Mouse (Mus musculus): ENCODE results near the gene Tmem269.

Tmem269 gene

DNA sequence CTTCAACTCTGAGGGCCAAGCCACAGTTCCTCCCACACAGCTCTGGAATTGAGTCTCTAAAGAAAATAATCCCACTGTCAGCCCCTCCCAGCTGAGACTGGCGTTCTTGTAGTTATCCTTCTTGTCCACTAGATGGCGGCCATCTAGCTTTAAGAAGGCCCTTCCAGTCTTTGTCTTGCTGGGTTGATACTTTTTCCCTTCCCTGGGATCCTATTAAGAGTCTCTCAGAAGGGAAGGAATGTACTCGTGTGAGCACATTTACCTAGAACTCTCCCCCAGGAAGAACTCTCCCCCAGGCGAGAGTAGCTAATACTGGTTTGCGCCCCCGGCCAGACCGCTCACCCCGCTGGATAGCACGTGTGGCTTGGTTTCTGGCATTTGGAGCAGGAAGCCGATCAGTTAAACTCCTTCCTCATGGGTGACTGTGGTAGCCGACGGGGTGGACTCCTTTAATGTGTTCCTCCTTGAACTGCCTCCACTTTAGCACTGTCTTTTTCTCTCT, 21.2 kb upstream of the Tmem269 start:
- peak; percentile 42; the same call in 1 of the 2 replicates for ATAC-seq (ENCODE audit: insufficient number of reproducible peaks, low FRiP score, low TSS enrichment)

DNA sequence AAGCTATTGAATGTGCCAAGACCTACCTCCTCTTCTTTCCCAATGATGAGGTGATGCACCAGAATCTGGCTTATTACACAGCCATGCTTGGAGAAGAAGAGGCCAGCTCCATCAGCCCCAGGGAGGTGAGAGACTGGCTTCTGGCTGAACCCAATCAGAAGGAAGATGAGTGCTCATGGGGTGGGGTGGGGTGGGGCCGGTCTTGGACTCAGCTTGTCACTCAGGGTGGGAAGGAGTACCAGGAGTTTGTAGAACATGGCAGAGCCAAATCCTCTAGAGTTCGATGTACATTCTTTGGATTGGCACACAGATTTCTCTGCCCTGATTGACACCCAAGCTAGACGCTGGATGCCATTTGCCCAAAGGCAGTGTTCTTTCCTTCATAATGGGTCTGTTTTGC, 20.6 kb upstream of the Tmem269 start:
- no peak for ATAC-seq (ENCODE audit: insufficient number of reproducible peaks, low FRiP score, low TSS enrichment)

DNA sequence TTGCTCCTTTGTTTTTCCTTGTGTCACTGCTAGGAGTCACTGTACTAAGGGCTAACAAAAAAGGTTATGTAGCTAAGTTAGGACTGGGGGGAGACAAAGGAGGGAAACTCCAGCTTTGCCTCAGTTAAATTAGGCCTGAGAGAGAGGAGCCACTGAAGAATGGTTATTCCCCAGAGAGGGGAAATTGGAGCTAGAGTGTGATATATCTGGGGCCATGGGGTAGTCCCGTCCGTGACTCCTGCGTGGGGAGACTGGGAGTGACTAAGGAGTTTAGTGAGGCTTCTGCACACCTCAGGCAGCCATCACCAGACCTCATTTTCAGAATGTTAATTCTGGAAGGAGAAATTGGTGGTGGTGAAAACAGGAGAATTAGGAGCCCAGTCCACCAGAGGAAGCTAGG, 16.3 kb upstream of the Tmem269 start:
- ATAC-seq (ENCODE audit: insufficient number of reproducible peaks, low FRiP score, low TSS enrichment), result no peak

DNA sequence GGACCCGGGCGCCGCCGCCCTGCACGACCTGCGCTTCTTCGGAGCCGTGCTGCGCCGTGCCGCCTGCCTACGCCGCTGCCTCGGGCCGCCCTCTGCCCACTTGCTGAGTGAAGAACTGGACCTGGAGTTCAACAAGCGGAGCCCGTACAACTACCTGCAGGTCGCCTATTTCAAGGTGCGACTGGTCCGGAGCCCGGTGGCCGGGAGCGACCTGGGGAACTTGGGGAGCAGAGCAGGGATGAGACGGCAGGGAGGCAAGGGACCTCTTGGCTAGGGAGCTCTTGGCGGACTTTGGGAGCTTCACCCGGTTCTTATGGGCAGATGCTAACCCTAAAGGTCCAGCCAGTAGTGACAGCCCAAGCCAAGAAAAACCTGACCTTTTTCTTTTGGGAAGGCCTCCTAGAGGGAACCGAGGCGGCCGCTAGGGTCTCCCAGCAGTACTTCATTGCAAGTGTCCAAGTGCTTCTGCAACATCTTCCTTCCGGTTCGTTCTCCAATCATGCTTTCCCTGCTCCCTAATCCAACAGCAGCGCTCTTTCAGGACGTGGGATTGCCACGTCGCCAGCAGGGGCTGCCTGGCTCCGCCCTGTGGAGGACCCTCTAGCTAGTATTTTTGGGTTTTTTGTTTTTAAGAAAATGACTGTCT, 15.4 kb upstream of the Tmem269 start:
- ATAC-seq (ENCODE audit: insufficient number of reproducible peaks, low FRiP score, low TSS enrichment), result peak; percentile 22

DNA sequence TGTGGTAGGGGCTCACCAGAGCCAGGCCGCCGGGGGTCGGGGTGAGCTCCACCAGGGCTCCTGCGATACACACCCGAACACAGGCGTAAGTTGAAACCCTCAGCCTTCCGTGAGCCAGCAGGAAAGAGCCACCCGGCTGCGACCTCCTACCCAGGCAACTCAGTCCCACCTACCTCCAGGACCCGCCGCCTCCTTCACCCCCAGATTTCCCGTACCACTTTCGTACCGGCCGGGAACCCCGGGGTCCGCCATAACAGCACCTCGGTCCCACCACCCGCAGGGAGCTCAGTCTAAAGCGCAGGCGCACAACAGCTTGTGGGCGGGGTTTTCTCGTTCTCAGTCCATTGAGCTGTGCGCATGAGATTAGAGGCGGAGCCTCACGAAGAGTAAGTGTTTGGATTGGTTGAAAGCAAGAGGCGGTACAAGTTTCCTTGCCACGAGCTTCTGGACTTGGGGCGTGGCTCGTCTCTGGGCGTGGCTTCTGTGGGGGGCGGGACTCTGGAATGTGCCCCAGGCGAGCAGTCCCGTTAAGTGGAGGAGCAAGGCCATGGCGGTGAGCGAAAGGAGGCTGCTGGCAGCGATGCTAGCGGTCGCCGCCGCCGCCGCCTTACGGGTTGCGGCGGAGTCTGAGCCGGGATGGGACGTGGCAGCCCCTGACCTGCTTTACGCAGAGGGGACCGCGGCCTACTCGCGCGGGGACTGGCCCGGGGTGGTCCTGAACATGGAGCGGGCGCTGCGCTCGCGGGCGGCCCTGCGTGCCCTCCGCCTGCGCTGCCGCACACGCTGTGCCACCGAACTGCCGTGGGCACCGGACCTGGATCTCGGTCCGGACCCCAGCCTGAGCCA, 14.6 kb upstream of the Tmem269 start, which contains the start of the genes AU022252 and P3h1:
AU022252 (minus strand) TSS at position 303 of the 846 bp plus-strand sequence.
P3h1 (plus strand) TSS at position 506 of the 846 bp plus-strand sequence.
- ATAC-seq (ENCODE audit: insufficient number of reproducible peaks, low FRiP score, low TSS enrichment), result peak; percentile 96

DNA sequence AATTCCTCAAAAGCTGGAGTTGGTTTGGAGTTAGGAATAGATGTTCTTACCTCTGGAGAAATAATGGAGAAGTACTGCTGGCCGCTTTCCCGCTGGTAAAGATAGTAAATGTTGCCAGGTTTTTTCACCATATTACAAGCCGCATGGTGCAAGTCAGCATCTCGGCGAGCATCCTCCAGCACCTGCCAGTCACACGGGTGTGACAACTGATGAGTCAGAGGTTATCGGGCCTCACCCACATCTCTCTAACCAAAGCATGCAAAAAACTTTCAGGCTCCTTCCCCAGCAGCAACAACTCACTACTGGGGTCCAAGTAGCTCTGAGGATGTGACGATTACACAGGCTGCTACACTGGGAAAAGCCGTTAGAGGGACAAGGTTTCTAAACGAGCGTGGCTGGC, 8.7 kb upstream of the Tmem269 start:
- ATAC-seq (ENCODE audit: insufficient number of reproducible peaks, low FRiP score, low TSS enrichment), result no peak

DNA sequence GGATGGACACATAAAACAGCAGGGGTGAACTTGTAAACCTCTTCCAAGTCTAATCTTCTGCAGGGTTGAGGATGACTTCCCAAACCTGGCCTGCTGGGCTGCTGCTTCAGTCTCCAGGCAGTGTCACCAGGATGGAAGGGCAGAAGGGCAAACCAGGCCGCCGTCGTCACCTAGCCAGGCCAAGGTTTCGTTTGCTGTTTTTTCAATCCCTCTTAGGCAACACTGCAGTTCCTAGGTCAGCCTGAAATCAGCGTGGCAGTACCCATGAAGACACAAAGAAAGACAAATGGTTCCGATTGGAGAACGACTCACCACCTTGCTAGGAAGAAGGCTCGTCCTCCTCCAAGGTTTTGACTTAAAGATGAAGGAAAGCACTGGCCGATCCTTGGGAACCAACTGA, 7.7 kb upstream of the Tmem269 start:
- no peak for ATAC-seq (ENCODE audit: insufficient number of reproducible peaks, low FRiP score, low TSS enrichment)

DNA sequence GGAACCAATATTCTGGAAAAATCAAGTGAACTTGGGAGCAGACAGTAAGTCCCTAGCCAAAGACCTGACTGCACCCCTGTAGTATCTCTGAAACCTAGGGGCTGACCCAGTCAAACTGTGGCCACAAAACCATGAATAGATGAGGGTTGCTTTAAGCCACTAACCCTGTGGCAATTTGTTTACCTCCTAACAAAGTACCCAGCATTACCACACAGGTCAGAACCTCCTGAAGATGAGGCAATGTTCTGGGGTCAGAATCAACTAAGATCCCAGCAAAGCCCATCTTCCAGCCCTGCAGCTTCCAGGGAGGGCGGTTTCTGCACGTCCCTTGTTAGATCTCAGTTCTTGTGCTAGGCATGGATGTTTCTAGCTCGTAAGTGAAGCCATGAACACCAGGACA, 6.5 kb upstream of the Tmem269 start:
- ATAC-seq (ENCODE audit: insufficient number of reproducible peaks, low FRiP score, low TSS enrichment), result no peak

DNA sequence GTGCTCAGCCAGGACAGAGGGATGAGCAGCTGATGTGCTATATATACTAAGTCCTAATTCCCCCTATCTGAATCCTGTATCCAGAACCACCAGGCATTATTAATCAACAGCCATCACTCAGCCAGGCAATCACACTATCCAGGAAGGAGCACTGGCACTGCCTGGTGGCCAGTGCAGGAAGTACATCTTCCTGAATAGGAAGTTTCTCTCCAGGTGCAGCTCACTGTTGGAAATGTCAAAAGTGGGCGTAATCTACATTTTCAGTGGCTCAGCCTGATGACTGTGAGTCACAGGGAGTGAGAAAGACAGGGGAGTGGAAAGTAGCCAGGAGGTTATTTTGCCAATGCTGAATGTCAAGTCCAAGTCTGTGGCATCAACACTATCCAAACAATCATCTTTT, 5.7 kb upstream of the Tmem269 start:
- ATAC-seq (ENCODE audit: insufficient number of reproducible peaks, low FRiP score, low TSS enrichment), result peak; percentile 60; the same call in 1 of the 2 replicates

DNA sequence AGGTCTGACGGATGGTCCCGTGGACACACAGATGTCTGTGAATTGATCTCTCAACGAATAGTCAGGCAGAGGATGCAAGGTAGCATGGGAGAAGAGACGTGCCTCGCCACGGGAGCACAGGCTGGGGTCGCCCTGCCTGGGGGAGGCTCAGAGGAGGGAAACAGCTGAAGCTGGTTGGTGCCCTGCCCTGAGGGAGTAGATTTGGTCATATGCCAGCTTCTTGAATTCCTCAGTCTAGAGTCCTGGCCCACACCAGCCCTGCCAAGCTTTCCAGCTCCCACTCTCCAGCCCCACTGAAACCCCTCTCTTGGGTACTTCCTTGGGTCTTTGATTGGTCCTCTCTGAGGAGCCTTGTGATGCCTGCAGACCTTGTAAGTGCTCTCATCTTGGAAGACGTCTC, 1.4 kb downstream of the Tmem269 start:
- ATAC-seq (ENCODE audit: insufficient number of reproducible peaks, low FRiP score, low TSS enrichment), result no peak

DNA sequence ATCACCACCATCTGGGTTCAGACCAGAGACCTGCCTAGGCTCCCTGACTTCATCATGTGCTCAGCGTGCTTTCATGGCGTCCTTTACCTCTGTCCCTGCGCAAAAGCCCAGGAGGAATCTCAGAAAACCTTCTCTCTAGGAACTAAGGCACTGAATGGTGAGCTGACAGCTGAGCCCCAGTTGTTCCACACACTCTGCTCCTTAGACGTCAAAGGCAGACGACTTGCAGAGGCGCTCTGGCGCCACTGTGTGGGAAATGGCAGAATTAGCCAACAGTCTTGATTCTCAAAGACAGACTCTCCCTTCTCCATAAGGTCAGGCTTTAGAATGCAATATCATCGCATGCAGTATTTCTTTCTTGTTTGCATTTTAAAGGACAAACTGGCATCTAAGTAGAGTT, 13.3 kb downstream of the Tmem269 start:
- no peak for ATAC-seq (ENCODE audit: insufficient number of reproducible peaks, low FRiP score, low TSS enrichment)

DNA sequence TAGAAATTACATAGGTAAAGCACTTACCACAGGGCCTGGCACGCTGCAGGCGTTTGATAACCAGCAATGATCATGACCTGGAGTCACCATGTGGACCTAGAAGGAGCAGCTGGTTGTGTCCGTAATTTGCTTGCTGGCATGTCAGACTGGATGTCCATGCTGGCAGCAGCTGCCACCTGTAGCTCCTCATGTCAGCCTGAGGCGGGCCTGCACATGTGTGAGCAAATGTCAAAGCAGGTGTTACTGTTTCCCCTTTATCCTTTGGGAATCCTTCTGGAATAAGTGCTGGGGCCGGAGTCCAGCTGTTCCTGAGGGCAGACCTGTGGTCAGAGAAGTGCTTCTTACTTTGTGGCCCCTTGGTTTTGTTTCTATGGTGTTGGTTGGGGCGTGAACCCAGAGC, 19.9 kb downstream of the Tmem269 start:
- ATAC-seq (ENCODE audit: insufficient number of reproducible peaks, low FRiP score, low TSS enrichment), result no peak

DNA sequence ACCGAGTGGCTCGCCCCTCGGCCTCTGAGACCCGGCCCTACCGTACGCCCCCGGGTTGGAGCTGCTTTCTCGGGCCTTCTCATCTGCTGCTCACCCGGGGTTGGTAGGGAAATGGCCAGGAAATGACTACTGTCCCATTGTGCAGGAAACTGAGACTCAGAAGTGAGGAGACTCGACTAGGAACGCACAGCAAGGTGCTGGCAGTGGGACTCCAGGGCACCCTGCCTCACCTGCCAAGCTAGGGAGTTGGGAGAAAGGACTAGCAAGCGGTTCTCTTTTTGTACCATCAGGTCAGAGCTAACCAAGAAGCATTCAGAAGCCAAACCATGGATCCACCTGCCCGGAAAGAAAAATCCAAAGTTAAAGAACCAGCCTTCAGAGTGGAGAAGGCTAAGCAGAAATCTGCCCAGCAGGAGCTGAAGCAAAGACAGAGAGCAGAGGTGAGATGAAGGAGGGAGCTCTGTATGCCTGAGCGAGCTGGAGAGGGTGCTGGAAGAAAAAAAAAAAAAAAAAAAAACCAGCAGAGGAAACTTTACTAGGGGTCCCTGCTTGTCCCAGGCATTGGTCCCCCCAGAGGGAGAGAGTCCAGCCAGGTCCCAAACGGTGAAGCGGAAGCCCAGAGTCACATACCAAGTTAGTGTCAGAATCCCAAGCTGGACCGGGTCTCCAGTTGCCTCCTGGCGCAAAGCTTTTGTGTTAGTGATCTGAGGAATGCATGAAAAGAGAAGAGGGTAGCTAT, 22.3 kb downstream of the Tmem269 start:
- peak; percentile 59 for ATAC-seq (ENCODE audit: insufficient number of reproducible peaks, low FRiP score, low TSS enrichment)

DNA sequence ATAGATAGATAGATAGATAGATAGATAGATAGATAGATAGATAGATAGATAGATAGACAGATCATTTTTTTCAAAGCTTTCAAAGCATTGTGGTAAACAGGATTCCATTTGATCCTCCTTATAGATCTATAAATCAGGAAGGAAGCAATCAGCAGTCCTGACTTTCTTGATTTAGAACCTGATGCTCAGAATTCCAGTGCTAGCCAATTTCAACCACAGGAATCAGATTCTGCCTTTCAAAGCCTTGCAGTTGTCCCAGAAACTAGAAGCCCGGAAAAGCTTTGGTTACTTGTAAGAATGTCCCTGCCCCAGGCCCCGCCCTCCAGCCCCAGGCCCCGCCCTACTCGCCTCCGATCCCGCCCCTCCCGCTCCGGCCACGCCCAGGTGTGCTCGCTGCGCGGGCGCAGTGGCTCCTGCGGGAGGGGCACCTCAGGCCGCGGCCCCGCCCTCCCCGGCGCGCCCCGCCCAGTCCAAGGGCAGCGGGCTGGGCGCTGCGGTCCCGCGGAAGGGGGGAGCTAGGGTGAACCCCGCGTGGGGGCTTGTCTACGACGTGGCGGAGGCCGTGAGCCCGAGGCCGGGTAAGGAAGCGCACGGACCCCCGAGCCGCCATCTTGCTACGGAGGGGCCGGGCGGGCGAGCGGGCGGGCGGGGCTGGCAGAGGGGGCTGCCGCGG, 23.0 kb downstream of the Tmem269 start, which contains the start of gene Svbp:
Svbp (plus strand) TSS at position 398 of the 673 bp plus-strand sequence.
- peak; percentile 74 for ATAC-seq (ENCODE audit: insufficient number of reproducible peaks, low FRiP score, low TSS enrichment)

DNA sequence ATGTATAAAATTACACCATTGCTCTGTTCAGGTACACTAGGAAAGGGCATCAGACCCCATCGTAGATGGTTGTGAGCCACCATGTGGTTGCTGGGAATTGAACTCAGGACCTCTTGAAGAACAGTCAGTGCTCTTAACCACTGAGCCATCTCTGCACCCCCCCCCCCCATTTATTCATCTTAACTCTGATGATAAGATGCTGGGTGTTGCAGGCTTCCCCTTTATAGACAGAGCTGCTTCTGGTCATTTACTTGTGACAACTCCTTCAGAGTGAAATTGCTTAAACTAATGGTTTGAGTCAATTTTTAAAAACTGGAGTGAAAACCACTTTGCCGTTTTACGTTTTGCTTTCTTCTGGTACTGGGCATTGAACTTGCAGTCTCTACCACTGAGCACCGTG, 25.3 kb downstream of the Tmem269 start:
- no peak for ATAC-seq (ENCODE audit: insufficient number of reproducible peaks, low FRiP score, low TSS enrichment)

DNA sequence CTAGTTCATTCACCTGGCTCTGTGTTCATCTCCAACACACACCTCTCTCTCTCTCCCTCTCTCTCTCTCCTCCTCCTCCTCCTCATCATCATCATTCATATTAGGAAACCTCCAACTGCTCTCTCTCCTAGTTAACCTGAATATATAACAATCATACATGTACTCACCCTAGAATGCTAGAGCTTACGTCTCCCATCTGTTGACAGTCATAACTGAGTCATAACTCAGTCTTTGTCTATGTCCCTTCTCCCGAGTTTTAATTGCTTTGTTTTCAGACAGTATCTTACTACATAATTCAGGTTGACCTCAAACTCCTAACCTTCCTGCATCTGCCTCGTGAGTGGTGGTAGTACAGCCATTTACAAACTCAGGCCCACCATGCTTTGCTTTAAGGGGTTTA, 26.7 kb downstream of the Tmem269 start:
- ATAC-seq (ENCODE audit: insufficient number of reproducible peaks, low FRiP score, low TSS enrichment), result no peak

DNA sequence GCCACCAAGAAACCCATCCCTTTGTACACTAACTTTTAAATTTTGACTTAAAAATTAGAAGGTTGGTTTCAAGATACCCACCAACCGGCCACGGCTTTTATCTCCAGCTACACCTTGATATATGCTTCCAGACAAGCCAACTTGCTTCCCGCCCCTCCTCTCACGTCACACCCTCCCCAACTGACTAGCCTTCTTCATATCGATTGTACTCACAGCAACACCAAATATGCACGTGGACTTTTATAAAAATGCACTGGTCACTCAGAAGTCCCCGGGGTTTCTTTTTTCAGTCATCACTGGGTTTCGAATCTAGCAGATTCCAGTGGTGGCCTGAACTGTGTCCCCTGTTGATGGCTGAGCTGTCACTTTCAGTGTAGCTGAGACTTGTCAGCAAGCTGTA, 27.4 kb downstream of the Tmem269 start:
- ATAC-seq (ENCODE audit: insufficient number of reproducible peaks, low FRiP score, low TSS enrichment), result no peak

DNA sequence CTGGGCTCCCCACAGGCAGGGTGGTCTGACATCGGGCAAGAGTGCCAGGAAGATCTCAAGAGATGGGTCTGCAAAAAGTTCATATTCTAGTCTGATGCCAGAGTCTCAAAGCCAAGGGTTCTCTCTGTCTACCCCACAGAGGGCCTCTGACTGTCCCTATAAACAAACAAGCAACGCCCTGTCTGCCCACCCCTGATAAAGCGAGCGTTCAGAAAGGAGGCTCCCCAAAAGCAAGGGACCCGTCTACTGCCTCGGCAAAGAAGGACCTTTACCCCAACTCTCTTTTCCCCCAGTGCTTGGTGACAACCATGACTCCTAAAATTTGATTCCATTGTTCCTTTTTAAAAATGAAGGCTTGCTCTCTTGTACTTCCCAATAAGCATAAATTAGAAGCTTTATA, 28.2 kb downstream of the Tmem269 start, which contains the start of gene Ermap:
Ermap (minus strand) TSS at position 148 of the 400 bp plus-strand sequence.
- ATAC-seq (ENCODE audit: insufficient number of reproducible peaks, low FRiP score, low TSS enrichment), result no peak

DNA sequence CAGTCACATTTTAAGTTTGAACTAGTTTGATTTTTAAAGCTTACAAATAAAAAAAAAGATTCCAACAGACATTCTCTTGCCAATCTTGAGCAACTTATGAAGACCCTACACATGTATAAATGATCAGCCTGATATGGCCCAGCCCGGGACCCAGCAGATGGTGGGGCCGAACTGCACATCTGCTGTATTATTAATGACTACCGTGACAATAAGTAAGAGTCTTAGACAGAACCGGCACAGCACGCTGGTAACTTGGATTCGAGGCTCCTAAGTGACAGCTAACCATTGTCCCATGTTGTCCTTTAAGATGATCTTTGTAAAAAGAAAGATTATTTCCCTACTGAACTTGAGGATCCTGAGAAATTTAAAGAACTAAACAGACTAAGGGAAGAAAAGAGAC, 28.6 kb downstream of the Tmem269 start:
- no peak for ATAC-seq (ENCODE audit: insufficient number of reproducible peaks, low FRiP score, low TSS enrichment)
